8 mouse cellular contexts compared by ENCODE assay signal in genomic region chr11:65807601-65808000, GRCm38 (mm10). TPM values are rescaled to one million over a fixed set of nuclear protein-coding genes. Genes with fewer than 3 reads are reported as not detected.
DNase-seq lines count a peak whose midpoint lies in the region; ATAC-seq and TF ChIP-seq lines count a peak whose summit lies in the region.

No protein-coding gene starts in this region.

- DNase-seq in heart, adult 9 months (ENCODE audit: low spot score in 2 of 2): no peak
- DNase-seq in G1E (ENCODE audit: low spot score): no peak
- DNase-seq in hindbrain, embryonic 10.5 days (ENCODE audit: low spot score): no peak
- DNase-seq in midbrain, embryonic 10.5 days (ENCODE audit: low spot score): no peak
- DNase-seq in adrenal gland, adult 2 months: no peak
- DNase-seq in frontal cortex, postnatal 36 days (ENCODE audit: low spot score in 2 of 2): no peak
- DNase-seq in kidney, adult 8-10 months: no peak

- no peaks in the 10 kb centered on the region for H3K36me3 ChIP-seq in heart, embryonic 13.5 days
- H3K36me3 ChIP-seq in G1E (replicated peaks): peaks cover 20% of the 10 kb centered on the region
- H3K36me3 ChIP-seq in hindbrain, embryonic 10.5 days: no peaks in the 10 kb centered on the region
- no peaks in the 10 kb centered on the region for H3K36me3 ChIP-seq in midbrain, embryonic 10.5 days

- peaks cover 37% of the 10 kb centered on the region for H3K4me1 ChIP-seq in heart, embryonic 13.5 days
- peaks cover 27% of the 10 kb centered on the region for H3K4me1 ChIP-seq in G1E (ENCODE audit: insufficient read depth, low read depth, low read length)
- H3K4me1 ChIP-seq in hindbrain, embryonic 10.5 days (replicated peaks): peaks cover 27% of the 10 kb centered on the region
- H3K4me1 ChIP-seq in midbrain, embryonic 10.5 days: peaks cover 21% of the 10 kb centered on the region

- H3K9me3 ChIP-seq in heart, embryonic 13.5 days: no peaks in the 10 kb centered on the region
- no peaks in the 10 kb centered on the region for H3K9me3 ChIP-seq in G1E (replicated peaks)
- H3K9me3 ChIP-seq in hindbrain, embryonic 10.5 days: no peaks in the 10 kb centered on the region
- H3K9me3 ChIP-seq in midbrain, embryonic 10.5 days (replicated peaks): no peaks in the 10 kb centered on the region

- H3K27me3 ChIP-seq in heart, embryonic 13.5 days (replicated peaks): no peaks in the 10 kb centered on the region
- H3K27me3 ChIP-seq in G1E (ENCODE audit: insufficient read depth, low read length): no peaks in the 10 kb centered on the region
- H3K27me3 ChIP-seq in hindbrain, embryonic 10.5 days (ENCODE audit: insufficient read depth, poor library complexity, severe bottlenecking): no peaks in the 10 kb centered on the region
- H3K27me3 ChIP-seq in midbrain, embryonic 10.5 days (ENCODE audit: low read depth, poor library complexity, severe bottlenecking): no peaks in the 10 kb centered on the region

- H3K4me2 ChIP-seq in heart, embryonic 13.5 days: peak overlapping the region; percentile 96

- no peak for ATAC-seq in heart, embryonic 13.5 days (ENCODE audit: extremely low read depth, insufficient number of reproducible peaks, low FRiP score, low TSS enrichment)
- ATAC-seq in G1E (ENCODE audit: extremely low read depth, insufficient number of reproducible peaks, low FRiP score, poor library complexity, severe bottlenecking): no peak

- peak overlapping the region; percentile 78 for H3K4me3 ChIP-seq in heart, embryonic 13.5 days
- H3K4me3 ChIP-seq in G1E (ENCODE audit: low read depth, low read length): peak overlapping the region; percentile 95
- H3K4me3 ChIP-seq in hindbrain, embryonic 10.5 days: peak overlapping the region; percentile 80
- H3K4me3 ChIP-seq in midbrain, embryonic 10.5 days: peak overlapping the region; percentile 84

- 38% methylated on average over 7 of the region's 7 CpGs for WGBS in heart, embryonic 13.5 days
- WGBS in hindbrain, embryonic 10.5 days: 46% methylated on average over 7 of the region's 7 CpGs
- 49% methylated on average over 7 of the region's 7 CpGs for WGBS in midbrain, embryonic 10.5 days

- H3K9ac ChIP-seq in heart, embryonic 13.5 days: peak overlapping the region; percentile 86

- H3K27ac ChIP-seq in heart, embryonic 13.5 days (replicated peaks): peak overlapping the region; percentile 89
- peak overlapping the region; percentile 92 for H3K27ac ChIP-seq in hindbrain, embryonic 10.5 days
- peak overlapping the region; percentile 88 for H3K27ac ChIP-seq in midbrain, embryonic 10.5 days (replicated peaks)

- no peak for TF ChIP-seq CTCF in G1E (IDR thresholded peaks at IDR 0.05; ENCODE audit: low read depth, low read length)

RNA-seq across cellular contexts. Expression of gene Zkscan6, which starts 0.6 kb away (rescaled TPM):
- polyA plus RNA-seq in heart, embryonic 13.5 days (2015; fragmentation: Nextera tagmentation; extraction: Ambion mirVana): 10.4 and 11.3 TPM in 2 replicates
- total RNA-seq in G1E (2014; fragmentation: Nextera tagmentation) (4.9 and 5.4 TPM in 2 replicates), G1E (2017) (26.8 and 27.1 TPM in 2 replicates)
- polyA plus RNA-seq in G1E (2012): 2.4 and 2.8 TPM in 2 replicates
- 11.8 and 13.6 TPM in 2 replicates for polyA plus RNA-seq in hindbrain, embryonic 10.5 days (2016; fragmentation: Nextera tagmentation; extraction: Ambion mirVana)
- polyA plus RNA-seq in midbrain, embryonic 10.5 days (2016; fragmentation: Nextera tagmentation; extraction: Ambion mirVana): 13.3 and 15.8 TPM in 2 replicates
- total RNA-seq in adrenal gland, adult 2 months (2021): 10 to 100 TPM; 11.2 to 13.1 TPM
- 2.5 and 2.9 TPM in 2 replicates for polyA plus RNA-seq in adrenal gland, adult 2 months (2012; rRNA removed)

RNA-seq across cellular contexts. Expression of gene Map2k4, which starts 19.5 kb away (rescaled TPM):
- 62.3 and 63.5 TPM in 2 replicates for polyA plus RNA-seq in heart, embryonic 13.5 days (2015; fragmentation: Nextera tagmentation; extraction: Ambion mirVana)
- total RNA-seq in G1E (2014; fragmentation: Nextera tagmentation) (90.1 and 106 TPM in 2 replicates), G1E (2017) (43.8 and 48.6 TPM in 2 replicates)
- 37.7 and 41.9 TPM in 2 replicates for polyA plus RNA-seq in G1E (2012)
- polyA plus RNA-seq in hindbrain, embryonic 10.5 days (2016; fragmentation: Nextera tagmentation; extraction: Ambion mirVana): 57.5 and 62.8 TPM in 2 replicates
- 62.8 and 66.3 TPM in 2 replicates for polyA plus RNA-seq in midbrain, embryonic 10.5 days (2016; fragmentation: Nextera tagmentation; extraction: Ambion mirVana)
- total RNA-seq in adrenal gland, adult 2 months (2021): 10 to 100 TPM; 39.3 to 58.4 TPM
- polyA plus RNA-seq in adrenal gland, adult 2 months (2012; rRNA removed): 6.1 and 8.0 TPM in 2 replicates
